Mouse (Mus musculus) CH12.LX (cell line): ENCODE measurements around the gene Kremen2.

ENCODE experiments used
- CHD2 ChIP-seq: IDR thresholded peaks from 2 replicates; pipeline ENCODE4 v1.6.1; 2011; ENCODE audit warnings: low read length, improper control_type of control experiment
- CTCF ChIP-seq, 2 experiments: IDR thresholded peaks in 1 of 2; conservative IDR thresholded peaks in 1 of 2; 2 replicates each; pipeline ENCODE4 v1.5.1; 2011 to 2012; ENCODE audit warnings: low read depth in 2 of 2, low read length in 2 of 2, improper control_type of control experiment in 1 of 2, inconsistent platforms in 1 of 2, mild to moderate bottlenecking in 1 of 2, moderate library complexity in 1 of 2
- E2F4 ChIP-seq: IDR thresholded peaks from 2 replicates; pipeline ENCODE4 v1.6.1; 2011; ENCODE audit warnings: low read depth, low read length, improper control_type of control experiment; ENCODE audit not compliant: insufficient replicate concordance
- EP300 ChIP-seq: IDR thresholded peaks from 2 replicates; pipeline ENCODE4 v1.6.1; 2011; ENCODE audit warnings: low read length, improper control_type of control experiment
- HCFC1 ChIP-seq: IDR thresholded peaks from 2 replicates; pipeline ENCODE4 v1.6.1; 2012; ENCODE audit warnings: low read depth, mild to moderate bottlenecking, inconsistent platforms, low read length, improper control_type of control experiment
- MAZ ChIP-seq: IDR thresholded peaks from 2 replicates; pipeline ENCODE4 v1.6.1; 2012; ENCODE audit warnings: low read depth, mild to moderate bottlenecking, inconsistent platforms, low read length, improper control_type of control experiment, moderate library complexity
- MXI1 ChIP-seq: IDR thresholded peaks from 2 replicates; pipeline ENCODE4 v1.6.1; 2011; ENCODE audit warnings: mild to moderate bottlenecking, low read depth, low read length, improper control_type of control experiment
- MYC ChIP-seq: IDR thresholded peaks from 2 replicates; pipeline ENCODE4 v1.6.1; 2011; ENCODE audit warnings: low read depth, mild to moderate bottlenecking, improper control_type of control experiment, low read length
- POLR2A ChIP-seq: IDR thresholded peaks from 2 replicates; pipeline ENCODE4 v1.6.1; 2011; ENCODE audit warnings: low read depth, mild to moderate bottlenecking, improper control_type of control experiment, low read length
- POLR2AphosphoS2 ChIP-seq: IDR thresholded peaks from 2 replicates; pipeline ENCODE4 v1.6.1; 2011; ENCODE audit warnings: low read depth, low read length, improper control_type of control experiment
- RAD21 ChIP-seq: IDR thresholded peaks from 2 replicates; pipeline ENCODE4 v1.6.1; 2011; ENCODE audit warnings: low read depth, mild to moderate bottlenecking, low read length, improper control_type of control experiment, moderate library complexity
- TCF12 ChIP-seq: IDR thresholded peaks from 2 replicates; pipeline ENCODE4 v1.6.1; 2014; ENCODE audit warnings: low read depth, mild to moderate bottlenecking, inconsistent platforms, low read length, improper control_type of control experiment
- USF2 ChIP-seq: conservative IDR thresholded peaks from 2 replicates; pipeline ENCODE4 v1.6.1; 2011; ENCODE audit warnings: low read depth, low read length, improper control_type of control experiment

- no peak for TF ChIP-seq POLR2AphosphoS2
- no peak for TF ChIP-seq RAD21
- no peak for TF ChIP-seq EP300
- TF ChIP-seq USF2: no peak
- TF ChIP-seq CTCF (conservative IDR thresholded peaks at IDR 0.05 in 1 of 2, IDR thresholded peaks at IDR 0.05 in 1 of 2; ENCODE audit: low read depth in 2 of 2, low read length in 2 of 2): no peak
- no peak for TF ChIP-seq MAZ
- TF ChIP-seq HCFC1: no peak
- TF ChIP-seq POLR2A: no peak
- TF ChIP-seq E2F4: no peak
- no peak for TF ChIP-seq CHD2
- no peak for TF ChIP-seq MXI1
- TF ChIP-seq TCF12: no peak
- TF ChIP-seq MYC: no peak
Observed at GRCm38 (mm10) chr17:23761155-23761554, 15.5 kb upstream of the Kremen2 start.
